Mouse (Mus musculus): ENCODE results near the gene Nphp3.

Nphp3 gene

DNA sequence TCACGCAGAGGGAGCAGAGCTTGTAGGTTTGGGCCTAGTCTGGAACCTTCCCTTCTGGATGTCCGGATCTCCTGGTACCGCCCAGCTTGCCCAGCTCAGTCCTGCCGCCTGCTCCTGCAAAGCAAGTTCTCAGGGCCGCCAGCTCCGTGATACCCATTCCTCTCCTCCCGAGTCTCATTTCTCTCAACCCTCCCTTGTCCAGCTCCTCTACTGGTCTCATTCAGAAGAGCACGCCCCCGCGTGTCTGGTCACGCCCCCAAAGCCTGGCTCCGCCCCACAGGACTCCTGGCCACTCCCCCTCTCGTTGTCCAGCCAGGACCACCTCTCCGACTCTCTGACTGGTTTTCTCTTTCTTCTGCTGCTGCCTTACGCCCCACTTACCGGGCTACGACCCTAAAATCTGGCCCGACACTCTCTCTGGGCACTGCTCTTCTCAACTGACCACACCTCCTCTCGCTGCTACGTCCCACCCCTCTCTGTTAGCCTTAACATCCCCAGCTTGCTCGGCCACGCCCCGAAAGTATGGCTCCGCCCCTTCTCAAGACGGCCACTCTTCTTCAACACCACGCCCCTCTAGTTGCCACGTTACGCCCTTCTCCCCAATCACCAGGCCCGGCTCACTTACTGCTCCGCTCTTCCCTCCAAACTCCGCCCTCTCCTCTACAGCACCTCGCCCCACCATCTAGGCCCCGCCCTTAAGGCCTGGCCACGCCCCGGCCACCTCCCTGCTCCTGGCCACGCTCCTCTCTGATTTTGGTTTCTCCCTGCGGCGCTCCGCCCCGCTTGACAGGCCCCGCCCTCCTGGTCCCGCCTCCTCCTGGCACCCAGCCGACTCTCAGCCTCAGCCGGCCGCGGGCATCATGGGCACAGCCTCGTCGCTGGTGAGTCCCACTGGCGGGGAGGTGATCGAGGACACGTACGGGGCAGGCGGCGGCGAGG is at the start of gene Nphp3:
Gene Nphp3 (plus strand): TSS at position 624 of the 939 bp plus-strand sequence.
- DNase-seq = peak; percentile 100

DNA sequence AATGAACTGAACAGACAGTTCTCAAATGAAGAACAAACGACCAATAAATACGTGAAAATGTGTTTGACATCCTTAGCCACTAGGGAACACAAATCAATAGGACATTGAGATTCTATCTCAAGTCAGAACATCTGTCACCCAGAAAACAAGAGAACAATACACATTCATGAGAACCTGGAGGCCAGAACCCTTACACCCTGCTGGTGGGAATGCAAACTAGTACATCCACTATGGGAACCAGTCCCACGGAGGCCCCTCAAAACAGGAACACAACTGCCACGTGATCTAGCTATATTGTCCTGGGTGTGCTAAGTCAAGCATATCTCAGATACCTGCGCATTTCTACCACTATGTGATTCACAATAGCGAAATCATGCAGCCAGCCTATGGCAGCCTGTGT is 43.6 kb upstream of the Nphp3 start:
- no peak for DNase-seq

DNA sequence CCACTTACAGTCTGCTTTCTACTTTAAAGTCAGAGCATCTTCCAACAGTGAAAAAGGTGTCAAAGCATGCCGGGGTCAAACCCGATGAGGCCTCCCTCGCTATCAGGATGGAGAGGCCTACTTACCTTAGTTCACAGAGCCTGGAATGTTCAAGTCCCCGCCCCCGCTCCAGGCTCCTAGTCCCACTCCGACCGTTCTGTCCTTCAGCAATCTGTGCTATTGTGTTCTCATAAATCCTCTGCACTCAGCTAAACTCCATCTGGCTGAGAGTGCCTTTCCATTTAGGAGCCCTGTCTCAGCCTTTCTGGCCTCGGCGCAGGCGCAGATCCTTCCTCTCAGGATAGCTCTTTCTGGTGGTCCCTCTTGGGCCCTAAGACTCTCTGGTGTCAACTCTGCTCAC is 42.4 kb upstream of the Nphp3 start:
- DNase-seq = no peak

DNA sequence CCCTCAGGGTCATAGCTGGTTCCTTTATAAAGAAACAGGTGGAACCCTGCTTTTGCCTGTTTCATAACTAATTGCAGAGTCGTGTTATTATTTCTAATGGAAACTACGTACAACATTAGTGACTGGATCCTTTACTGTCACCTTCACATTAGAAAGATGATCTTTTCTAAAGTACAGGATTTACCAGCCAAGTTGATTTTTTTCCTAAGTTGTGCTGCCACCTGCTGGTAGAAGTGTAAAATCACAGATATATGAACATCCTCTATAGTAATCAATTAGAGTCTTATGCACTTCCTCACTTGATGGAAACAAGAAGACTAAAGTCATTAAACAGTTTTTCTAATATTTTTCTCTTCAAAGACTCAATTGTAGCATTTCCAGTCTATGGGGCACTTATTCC is 5.8 kb upstream of the Nphp3 start:
- DNase-seq = peak; percentile 73 to 77

DNA sequence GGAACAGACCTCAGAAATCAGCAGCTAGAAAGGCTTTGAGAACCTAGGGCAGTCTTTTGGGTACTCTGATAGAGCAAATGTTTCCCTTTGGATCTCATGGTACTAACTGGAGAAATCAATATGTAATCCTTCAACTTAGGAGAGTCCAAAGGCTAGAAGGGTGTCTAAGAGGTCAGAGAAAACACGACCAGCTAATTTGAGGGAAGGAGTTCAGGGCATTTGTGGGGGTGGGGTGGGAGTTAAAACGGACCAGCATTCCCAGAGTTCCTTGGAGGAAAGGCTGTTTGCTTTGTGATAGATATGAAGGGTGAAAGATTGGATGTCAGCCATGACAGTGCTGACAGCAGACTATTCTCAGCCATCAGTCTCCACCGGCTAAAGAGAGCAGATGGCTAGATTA is 1.7 kb upstream of the Nphp3 start:
- no peak for DNase-seq

DNA sequence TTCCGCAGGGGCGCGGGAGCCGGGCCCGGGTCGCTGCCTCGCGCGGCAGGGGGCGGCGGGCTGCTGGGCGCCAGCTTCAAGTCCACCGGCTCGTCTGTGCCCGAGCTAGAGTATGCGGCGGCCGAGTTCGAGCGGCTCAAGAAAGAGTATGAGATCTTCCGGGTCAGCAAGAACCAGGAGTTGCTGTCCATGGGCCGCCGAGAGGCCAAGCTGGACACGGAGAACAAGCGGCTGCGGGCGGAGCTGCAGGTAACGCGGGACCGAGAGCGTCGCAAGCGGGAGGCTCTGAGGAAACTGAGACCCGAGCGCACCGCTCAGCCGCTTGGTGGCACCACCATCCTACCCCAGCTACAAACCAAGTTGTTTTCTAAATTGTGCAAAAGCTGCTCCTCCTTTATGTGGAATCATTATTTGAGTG is 578 bp downstream of the Nphp3 start:
- DNase-seq = peak in 1 of 2 experiments; percentile 73

DNA sequence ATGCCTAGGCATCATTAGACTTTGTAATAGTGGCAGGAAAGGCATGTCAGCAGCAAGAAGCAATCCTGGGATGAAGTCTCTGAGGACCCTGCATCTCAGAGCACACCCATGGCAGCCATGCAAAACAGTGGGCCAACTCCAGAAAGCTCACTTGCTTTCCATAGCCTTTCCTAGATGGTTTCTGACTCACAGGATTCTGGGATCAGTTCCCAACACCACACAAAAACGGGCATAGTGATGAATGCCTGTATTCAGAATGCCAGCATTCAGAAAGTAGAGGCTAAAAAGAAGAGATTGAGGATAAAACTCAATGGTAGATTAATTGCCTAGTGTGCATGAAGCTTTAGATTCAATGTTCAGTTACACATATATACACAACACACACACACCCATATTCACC is 12.2 kb downstream of the Nphp3 start:
- DNase-seq = no peak

DNA sequence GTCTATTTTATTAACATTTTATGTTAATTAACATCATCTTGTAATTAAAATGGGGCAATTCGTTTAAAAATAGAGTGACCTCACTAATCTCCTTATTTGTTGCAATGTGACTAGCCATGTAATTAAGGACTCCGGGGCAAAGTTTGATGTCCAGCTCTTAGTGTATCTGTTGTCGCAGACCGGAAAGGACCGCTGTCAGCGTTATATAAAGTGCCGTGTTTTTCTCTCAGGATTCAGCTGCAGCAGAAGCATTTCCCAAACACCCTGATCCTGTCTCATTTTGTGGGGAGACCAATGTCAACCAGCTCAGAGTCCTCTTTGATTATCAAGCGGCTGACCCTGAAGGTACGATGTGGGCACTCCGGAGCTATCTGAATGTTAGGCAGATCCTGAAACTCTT is 18.7 kb downstream of the Nphp3 start:
- DNase-seq = no peak

DNA sequence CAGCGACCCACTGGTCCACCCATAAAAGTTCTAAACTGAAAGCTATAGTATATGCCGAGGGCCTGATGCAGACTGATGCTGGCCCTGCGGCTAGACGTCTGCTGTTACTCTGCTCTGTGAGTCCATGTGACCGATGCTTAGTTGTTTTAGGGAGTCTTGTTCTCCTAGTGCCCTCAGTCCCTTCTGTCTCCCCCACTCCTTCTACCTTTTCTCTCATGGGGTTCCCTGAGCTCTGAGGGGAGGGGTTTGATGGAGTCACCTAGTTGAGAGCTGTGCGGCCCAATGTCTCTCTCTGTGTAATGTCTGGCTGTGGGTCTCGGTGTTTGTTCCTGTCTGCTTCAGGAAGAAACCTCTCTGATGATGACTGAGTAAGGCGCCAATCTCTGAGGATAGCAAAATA is 24.8 kb downstream of the Nphp3 start:
- no peak for DNase-seq

DNA sequence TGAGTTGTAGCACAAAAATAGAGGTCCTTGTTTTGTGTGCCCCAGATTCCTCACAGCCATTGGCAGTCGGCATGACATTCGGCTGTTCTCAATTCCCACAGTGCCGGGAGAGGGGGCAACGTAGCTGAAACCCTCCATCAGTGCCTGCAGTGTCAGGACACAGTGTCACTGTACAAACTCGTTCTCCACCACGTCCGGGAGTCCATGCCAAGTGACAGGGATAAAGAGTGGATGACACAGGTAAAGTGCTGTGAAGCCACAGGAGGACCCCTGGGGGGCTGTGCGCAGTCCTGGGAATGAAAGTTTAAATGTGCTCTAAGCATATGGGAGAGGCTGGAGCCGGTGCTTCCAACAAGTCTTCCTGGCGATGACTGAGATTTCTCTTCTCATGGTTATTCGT is 27.5 kb downstream of the Nphp3 start:
- no peak for DNase-seq

DNA sequence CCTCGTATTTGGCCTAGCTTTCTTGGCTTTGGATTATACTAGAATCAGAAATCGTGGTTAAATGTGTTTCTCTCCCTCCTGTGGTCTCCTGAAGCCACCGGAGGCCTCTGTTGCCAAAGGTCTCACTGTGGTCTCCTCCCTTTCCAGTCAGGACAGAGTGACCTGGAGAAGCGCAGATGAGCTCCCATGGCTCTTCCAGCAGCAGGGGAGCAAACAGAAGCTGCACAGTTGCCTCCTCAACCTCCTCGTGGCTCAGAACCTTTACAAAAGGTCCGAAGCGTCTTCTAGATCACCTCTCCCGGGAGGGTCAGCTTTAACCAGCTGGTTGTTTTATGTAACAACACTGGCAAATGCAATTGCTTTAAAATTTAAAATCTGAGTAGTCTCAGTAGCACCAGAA is 31.9 kb downstream of the Nphp3 start:
- no peak for DNase-seq

DNA sequence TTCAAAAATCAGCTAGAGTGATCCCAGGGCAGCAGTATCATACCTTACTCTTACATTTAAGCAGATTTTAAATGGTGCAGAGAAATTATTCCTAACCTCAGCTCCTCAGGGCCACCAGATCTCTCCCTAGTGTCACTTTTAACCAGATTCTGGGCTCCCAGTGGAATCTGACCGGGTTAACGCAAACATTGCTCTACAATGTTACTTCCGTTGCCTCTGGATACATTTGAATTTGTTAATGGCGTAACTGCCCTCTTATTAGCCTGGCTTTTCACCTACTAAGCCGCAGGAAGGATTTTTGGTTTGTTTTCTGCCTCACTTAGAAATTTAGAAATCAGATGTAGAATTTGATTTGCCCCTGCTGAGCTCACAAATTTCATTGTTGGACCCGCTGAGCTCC is 32.4 kb downstream of the Nphp3 start:
- DNase-seq = no peak

DNA sequence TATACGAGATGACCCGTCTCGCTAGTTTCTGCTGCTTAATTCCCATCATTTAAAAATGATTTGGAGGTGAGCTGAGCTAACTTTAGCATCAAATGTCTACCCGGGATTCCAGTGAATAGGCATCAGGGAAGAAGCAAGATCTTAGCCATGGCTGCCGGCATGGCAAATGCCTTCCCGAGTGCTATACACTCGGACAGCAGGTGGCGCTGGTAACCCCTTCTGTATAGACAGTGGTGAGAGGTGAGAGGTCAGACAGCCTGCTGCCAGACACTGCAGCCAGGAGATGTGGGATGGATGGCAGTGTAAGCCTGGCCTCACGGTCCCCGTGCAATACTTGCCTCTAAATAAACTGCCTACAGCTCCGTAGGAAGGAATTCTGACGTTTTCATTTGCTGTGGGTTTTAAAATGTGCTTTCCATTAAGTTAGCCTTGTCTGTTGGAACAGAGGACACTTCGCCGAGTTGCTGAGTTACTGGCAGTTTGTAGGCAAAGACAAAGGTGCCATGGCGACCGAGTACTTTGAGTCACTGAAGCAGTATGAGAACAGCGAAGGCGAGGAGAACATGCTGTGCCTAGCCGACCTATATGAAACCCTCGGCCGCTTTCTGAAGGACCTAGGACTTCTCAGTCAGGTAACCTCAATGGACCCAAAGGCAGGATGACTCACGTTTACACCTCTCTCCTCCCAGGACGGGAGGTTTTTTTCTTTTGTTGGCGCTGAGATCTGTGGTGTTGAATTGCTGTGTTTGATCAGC is 33.1 kb downstream of the Nphp3 start:
- peak; percentile 79 to 80 for DNase-seq

DNA sequence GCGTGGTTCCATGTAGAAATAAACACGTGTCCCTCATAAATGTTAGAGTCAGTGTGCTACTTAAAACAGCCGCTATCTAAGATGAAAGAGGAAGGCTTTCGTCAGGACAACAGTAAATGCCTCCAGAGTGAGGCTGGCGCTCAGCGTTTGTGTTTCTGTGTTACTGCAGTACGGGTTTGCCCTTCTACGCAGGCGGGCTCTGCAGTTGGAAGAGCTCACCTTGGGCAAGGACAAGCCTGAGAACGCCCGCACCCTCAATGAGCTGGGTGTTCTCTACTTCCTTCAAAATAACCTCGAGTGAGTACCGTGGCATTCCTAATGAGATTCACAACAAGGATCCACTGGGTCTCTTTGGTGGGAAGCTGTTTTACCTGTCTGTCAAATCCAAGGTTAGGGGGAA is 35.9 kb downstream of the Nphp3 start:
- DNase-seq = no peak

DNA sequence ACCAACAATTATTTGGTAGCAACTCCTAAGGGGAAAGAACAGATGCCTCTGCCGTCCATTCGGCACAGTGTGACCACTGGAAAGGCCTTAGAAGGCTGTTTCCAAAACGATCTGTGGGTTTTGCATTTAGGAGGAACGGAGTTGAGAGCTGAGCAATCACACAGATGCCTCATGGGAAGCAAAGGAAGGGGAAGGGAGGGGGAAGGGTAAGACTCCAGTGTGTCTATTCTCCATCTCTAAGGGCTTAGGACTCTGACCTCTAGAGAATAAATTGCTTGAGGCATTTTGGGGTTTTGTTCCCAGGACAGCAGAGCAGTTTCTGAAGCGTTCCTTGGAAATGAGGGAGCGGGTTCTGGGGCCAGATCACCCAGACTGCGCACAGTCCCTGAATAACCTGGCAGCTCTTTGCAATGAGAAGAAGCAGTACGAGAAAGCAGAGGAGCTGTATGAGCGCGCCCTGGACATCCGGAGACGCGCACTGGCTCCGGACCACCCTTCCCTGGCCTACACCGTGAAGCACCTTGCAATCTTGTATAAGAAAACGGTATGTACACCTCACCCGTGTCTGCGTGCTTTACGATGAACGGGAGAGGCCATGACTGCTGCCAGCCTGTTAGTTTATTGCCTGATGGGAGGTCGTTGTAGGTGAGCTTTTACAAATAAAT is 36.8 kb downstream of the Nphp3 start:
- no peak for DNase-seq

DNA sequence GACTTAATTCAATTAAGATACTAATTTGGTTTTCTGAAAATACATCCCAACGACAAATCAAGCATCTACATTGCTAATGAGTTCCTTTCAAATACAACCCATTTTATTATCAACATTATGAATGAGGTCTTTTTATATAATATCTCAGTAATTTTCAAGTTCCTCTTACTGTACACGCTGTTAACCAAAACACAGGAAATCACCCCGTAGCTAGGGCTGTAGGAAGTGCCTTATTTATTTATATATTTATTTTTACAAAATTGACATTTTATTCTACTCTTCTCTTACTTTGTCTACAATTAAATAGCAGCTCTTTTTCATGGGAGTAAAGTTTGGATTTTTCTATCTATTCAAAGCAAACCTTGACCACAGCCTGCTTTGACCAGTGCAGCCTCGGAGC is 37.4 kb downstream of the Nphp3 start:
- no peak for DNase-seq

DNA sequence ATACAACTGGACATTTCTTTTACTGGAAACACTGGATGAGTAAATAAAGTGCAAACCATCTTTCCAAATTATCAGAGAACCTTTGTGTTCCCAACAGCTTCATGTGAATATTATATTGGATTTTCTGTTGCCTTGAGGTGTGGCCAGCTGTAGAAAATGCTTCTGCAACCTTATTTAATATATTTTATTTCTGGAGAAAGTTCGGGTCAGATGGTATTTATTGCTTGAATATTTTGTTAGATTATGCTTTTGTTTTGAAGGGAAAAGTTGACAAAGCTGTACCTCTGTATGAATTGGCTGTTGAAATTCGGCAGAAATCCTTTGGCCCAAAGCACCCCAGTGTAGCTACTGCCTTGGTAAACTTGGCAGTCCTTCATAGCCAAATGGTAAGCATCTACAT is 38.0 kb downstream of the Nphp3 start, which contains the start of gene Gm28305:
Gene Gm28305 (plus strand): TSS at position 301 of the 400 bp plus-strand sequence.
- DNase-seq = no peak

DNA sequence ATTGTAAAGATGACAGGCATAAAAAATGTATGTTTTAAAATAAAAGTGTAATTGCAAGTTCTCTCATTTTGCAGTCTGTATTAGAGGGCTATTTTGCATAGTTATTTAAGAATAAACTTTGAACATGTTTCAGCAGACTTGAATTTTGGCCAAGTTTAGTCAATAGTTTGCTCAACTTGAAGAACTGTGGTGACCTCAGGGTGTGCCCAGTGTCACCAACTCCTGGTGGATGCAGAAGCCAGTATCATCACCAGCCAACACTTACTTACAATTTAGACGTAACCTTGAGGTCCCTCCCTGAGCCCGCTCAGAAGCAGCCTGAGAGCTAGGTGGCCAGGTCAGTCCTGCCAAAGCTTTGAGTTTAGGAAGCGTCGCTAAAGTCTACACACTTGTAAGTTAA is 41.3 kb downstream of the Nphp3 start:
- no peak for DNase-seq

DNA sequence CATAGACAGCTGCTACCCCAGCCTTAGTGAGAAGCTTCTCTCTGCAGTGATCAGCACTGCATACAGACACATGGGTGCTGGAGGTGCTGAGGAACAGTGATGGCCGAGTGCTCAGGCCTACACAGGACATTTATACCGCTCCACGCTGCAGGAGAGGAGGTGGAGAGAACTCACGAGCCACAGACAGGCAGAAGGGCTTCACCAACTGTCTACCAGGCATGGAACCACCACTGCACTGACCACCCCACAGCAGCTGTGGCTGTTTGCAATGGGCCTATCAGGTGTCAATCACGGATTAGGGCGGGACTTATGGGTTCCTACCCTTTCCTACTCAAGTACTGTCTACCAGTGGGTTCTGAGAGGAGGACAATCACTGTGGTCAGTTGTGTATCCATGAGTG is 48.7 kb downstream of the Nphp3 start:
- DNase-seq = no peak

DNA sequence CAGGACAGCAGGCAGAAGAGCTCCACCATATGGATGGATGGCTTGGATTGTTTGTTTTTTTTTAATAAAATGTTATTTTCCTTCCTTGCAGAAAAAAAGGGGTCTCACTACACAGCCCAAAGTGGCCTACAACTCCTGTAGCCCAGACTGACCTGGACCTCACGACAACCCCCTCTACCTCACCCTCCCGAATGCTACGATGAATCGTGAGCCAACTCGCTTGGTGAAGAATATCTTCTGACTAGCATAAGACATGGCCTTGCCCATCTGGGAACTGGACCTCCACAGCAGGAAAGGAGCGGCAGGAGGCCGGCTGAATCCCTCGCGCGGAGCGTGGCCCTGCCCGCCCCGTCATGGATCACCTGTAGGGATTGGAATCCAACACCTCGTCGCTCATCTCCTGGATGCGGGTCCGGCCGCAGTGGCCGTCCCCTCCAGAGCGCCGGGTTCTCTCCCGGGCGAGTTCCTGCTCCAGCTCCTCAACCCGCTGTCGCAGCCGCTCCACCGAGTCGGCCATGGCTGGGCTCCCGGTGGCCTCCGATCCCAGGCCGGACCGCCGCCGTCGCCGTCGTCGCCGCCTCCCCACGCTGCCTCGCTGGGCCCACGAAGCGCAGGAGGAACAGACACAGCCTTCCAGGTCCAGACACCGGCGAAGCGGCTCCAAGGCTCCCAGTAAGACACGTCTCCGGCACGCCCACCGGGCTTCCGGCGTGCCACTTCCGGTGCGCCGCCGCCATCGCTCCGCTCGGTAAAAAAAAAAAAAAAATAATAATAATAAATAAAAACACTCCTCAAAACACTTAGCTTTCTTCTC is 60.3 kb downstream of the Nphp3 start, which contains the start of gene Uba5:
Gene Uba5 (minus strand): TSS at position 705 of the 814 bp plus-strand sequence.
- no peak for DNase-seq

DNA sequence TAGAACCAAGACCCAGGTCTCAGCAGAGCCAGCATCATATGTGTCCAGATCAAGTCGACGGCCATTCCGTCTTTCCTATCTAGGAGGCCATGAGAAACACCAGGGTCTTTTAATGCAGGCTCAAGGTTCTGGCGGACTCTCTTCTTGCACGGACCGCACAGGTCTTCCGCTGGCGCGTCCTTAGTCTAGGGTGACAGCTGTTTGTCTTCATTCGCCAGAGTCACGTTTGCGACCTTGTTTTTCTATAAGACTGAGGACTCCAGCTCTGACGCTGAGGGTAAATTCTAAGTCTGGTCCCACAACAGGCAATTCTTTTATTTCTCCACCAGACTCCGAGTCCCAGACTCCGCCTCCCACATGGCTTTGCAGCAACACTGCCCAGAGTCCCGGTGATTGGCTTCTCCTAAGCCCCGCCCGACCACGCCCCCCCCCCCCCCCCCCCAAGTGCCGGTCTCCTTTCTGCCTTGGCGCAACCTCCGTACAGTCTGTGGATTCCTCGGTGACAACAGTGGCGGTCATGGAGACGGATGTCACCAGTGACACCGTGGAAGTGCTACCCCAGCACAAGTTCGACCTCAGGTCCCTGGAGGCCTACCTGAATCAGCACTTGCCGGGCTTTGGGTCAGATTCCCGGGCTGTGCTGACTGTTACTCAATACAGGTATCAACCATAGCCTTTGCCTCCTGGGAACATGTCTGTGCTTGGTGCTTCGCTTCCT is 61.1 kb downstream of the Nphp3 start, which contains the start of gene Acad11:
Gene Acad11 (plus strand): TSS at position 134 of the 718 bp plus-strand sequence.
- peak; percentile 90 for DNase-seq

DNA sequence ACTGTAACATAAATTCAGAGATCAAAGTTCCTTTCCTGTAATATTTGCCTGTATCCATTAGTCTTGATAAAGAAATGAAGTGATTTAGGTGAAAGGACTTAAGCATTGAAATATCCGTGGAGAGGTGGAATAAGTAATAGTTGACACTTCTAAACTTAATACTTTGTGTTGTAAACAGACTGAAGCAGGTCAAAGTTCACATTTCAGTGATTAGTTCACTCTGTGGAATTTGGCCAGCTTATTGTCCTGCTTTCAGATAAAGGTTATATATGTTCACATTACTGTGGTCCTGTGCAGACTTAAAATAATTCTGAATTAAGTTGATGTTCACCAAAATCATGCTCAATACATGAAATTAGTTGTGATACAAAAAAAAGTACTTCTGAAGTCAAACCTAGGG is 62.2 kb downstream of the Nphp3 start:
- no peak for DNase-seq

All from B cell, adult 2 months (primary cell).